Mouse (Mus musculus) embryonic facial prominence, embryonic 13.5 days (tissue): ENCODE measurements around the gene Dixdc1. TPM values are rescaled to one million over a fixed set of nuclear protein-coding genes. Genes with fewer than 3 reads are reported as not detected.
A peak's percentile ranks its signal among the peaks of the same experiment; 100 is the strongest.

Experiments
- ATAC-seq: fragments of 200-750 bp; cut with Nextera tagmentation; 2 replicates; pipeline ENCODE4 v1.8.0; 2017; ENCODE audit warnings: low read depth; ENCODE audit not compliant: insufficient number of reproducible peaks, insufficient read depth, low FRiP score, low TSS enrichment
- H3K27ac ChIP-seq: fragments of 300-500 bp; sonication (generic); 2 replicates; pipeline ENCODE4 v1.5.1; 2015; ENCODE audit warnings: moderate library complexity, mild to moderate bottlenecking, inconsistent platforms
- H3K27me3 ChIP-seq: fragments of 300-500 bp; sonication (generic); 2 replicates; pipeline ENCODE4 v1.6.1; 2015; ENCODE audit warnings: mild to moderate bottlenecking, inconsistent platforms
- H3K36me3 ChIP-seq: fragments of 300-500 bp; sonication (generic); 2 replicates; pipeline ENCODE4 v1.6.1; 2015; ENCODE audit warnings: mild to moderate bottlenecking, inconsistent platforms
- H3K4me1 ChIP-seq: fragments of 300-500 bp; sonication (generic); 2 replicates; pipeline ENCODE4 v1.6.1; 2015; ENCODE audit warnings: inconsistent platforms
- H3K4me2 ChIP-seq: fragments of 300-500 bp; sonication (generic); 2 replicates; pipeline ENCODE4 v1.6.1; 2015; ENCODE audit warnings: moderate library complexity, mild to moderate bottlenecking, inconsistent platforms
- H3K4me3 ChIP-seq: fragments of 300-500 bp; sonication (generic); 2 replicates; pipeline ENCODE4 v1.5.1; 2015; ENCODE audit warnings: mild to moderate bottlenecking, inconsistent platforms
- H3K9ac ChIP-seq: fragments of 300-500 bp; sonication (generic); 2 replicates; pipeline ENCODE4 v1.6.1; 2015; ENCODE audit warnings: mild to moderate bottlenecking, inconsistent platforms
- H3K9me3 ChIP-seq: fragments of 300-500 bp; sonication (generic); 2 replicates; pipeline ENCODE4 v1.6.1; 2016; ENCODE audit warnings: inconsistent platforms
- WGBS: fragments of 180-500 bp; shearing (Covaris S2); methylation state at CpG from one replicate; pipeline ENCODE4 v1.1.7; 2015; ENCODE audit warnings: mixed read lengths; 5-methylcytosine and 5-hydroxymethylcytosine counted together
- polyA plus RNA-seq: library from polyadenylated mRNA; unstranded; fragments of >200 nt; fragmentation: Nextera tagmentation; extraction: Ambion mirVana; gene quantifications from 2 replicates; pipeline ENCODE4 v1.2.1, GENCODE M21; 2015

Gene Dixdc1
- polyA plus RNA-seq, 1 experiment from 2014 or later, result 23.3 TPM

- ATAC-seq, result no peak
- H3K27me3 ChIP-seq, result no peaks in the 10 kb centered on the region
- H3K4me1 ChIP-seq, result peaks cover 54% of the 10 kb centered on the region
- H3K4me2 ChIP-seq, result no peak overlapping the region
- 0 out of 2 replicates have a peak overlapping the region, but pooled peaks have one; percentile 64 for H3K27ac ChIP-seq
- no peak overlapping the region for H3K4me3 ChIP-seq
- WGBS, result 53% methylated on average over 8 of the region's 8 CpGs
- no peaks in the 10 kb centered on the region for H3K36me3 ChIP-seq
- no peaks in the 10 kb centered on the region for H3K9me3 ChIP-seq
- H3K9ac ChIP-seq, result no peak overlapping the region
Measured at GRCm38 (mm10) chr9:50722451-50722911, 16.8 kb downstream of the Dixdc1 start.

DNA sequence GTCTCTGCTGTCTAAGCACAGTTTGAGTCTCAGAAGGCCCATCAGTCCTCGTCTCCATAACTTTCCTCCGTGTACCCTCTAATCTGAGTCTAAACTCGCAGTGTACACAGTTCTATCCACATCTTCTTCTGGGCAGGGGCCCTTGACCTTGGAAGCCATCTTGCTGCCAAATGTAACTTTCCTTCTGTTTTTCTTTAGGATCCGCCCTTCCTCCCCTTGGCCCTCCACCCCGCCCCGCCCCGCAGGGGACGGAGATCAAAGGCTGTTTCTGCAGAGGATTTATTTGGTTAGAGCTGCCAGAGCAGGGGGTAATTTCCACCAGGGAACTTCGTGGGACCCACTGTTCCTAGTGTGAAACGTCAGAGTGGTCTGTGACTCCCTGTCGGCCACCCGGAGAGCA lies 18.3 kb downstream of the Dixdc1 start:
- no peak overlapping the region for H3K4me3 ChIP-seq
- peak overlapping the region; percentile 28; the same call in 1 of the 2 replicates for H3K27ac ChIP-seq
- no peaks in the 10 kb centered on the region for H3K9me3 ChIP-seq
- H3K36me3 ChIP-seq, result no peaks in the 10 kb centered on the region; the same call in 1 of the 2 replicates
- no peak overlapping the region for H3K9ac ChIP-seq
- no peaks in the 10 kb centered on the region for H3K27me3 ChIP-seq
- no peak for ATAC-seq
- H3K4me2 ChIP-seq, result peak overlapping the region; percentile 20; the same call in 1 of the 2 replicates
- H3K4me1 ChIP-seq, result peaks cover 43% of the 10 kb centered on the region
- WGBS, result 33% methylated on average over 12 of the region's 12 CpGs

GRCm38 (mm10) chr9:50718878-50719277 lies 20.4 kb downstream of the Dixdc1 start:
- Histone ChIP-seq H3K4me2 (no peak overlapping the region), H3K9ac (no peak overlapping the region), H3K27me3 (no peaks in the 10 kb centered on the region), H3K27ac (no peak overlapping the region), H3K9me3 (no peaks in the 10 kb centered on the region), H3K4me1 (peaks cover 23% of the 10 kb centered on the region), H3K4me3 (no peak overlapping the region), H3K36me3 (no peaks in the 10 kb centered on the region; the same call in 1 of the 2 replicates)
- WGBS, result 77% methylated on average over 4 of the region's 4 CpGs
- no peak for ATAC-seq

GRCm38 (mm10) chr9:50714188-50714587 lies 25.1 kb downstream of the Dixdc1 start:
- Histone ChIP-seq H3K9ac (no peak overlapping the region), H3K4me3 (no peak overlapping the region), H3K9me3 (no peaks in the 10 kb centered on the region), H3K4me1 (no peaks in the 10 kb centered on the region), H3K27me3 (no peaks in the 10 kb centered on the region), H3K27ac (no peak overlapping the region), H3K4me2 (no peak overlapping the region), H3K36me3 (peaks cover 10% of the 10 kb centered on the region)
- ATAC-seq, result no peak
- WGBS, result 42% methylated on average over 4 of the region's 4 CpGs

DNA sequence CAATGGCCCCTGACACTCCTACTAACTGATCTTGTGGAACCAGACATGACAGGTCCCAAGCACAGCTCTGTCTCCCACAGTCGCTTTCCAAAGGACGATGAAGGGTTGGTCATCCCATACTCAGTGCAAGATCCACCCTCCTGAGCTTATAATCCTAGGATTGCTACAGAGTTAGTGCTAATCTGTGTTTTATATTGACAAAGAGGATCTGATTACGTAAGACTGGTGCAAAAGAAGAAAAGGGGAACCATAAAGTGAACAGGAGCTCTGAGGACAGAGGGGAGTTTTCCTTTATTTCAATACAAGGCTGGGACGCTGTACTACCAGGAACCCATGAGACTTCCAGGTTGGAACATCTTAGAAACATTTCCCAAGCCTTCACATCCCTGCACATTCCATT lies 28.0 kb downstream of the Dixdc1 start:
- H3K27ac ChIP-seq, result no peak overlapping the region
- no peak overlapping the region for H3K4me2 ChIP-seq
- H3K36me3 ChIP-seq, result peaks cover 16% of the 10 kb centered on the region
- no peak overlapping the region for H3K4me3 ChIP-seq
- H3K27me3 ChIP-seq, result no peaks in the 10 kb centered on the region
- no peaks in the 10 kb centered on the region for H3K9me3 ChIP-seq
- H3K4me1 ChIP-seq, result no peaks in the 10 kb centered on the region
- no peak overlapping the region for H3K9ac ChIP-seq
- WGBS, result 81% methylated on average over 4 of the region's 4 CpGs
- no peak for ATAC-seq

DNA sequence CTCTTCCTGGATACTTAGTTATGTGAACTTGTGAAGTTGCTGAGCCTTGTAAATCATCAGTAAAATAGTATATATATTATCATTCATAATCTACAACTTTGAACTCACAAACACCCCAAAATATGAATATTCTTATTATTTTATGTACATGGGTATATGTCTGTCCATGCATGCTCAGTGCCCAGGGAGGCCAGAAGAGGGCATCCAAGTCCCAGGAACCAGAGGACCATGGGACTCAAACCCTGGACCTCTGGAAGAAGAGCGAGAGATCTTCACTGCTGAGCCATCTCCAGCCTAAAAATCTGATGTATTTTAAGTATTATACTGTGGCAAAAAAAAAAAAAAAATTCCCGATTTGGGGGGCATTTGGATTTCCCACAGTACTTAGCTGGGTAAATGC lies 30.2 kb downstream of the Dixdc1 start:
- Histone ChIP-seq H3K36me3 (peaks cover 25% of the 10 kb centered on the region), H3K27me3 (no peaks in the 10 kb centered on the region), H3K4me1 (no peaks in the 10 kb centered on the region), H3K9ac (no peak overlapping the region), H3K4me2 (no peak overlapping the region), H3K4me3 (no peak overlapping the region), H3K27ac (no peak overlapping the region), H3K9me3 (no peaks in the 10 kb centered on the region)
- 49% methylated on average over 2 of the region's 2 CpGs for WGBS
- ATAC-seq, result no peak

DNA sequence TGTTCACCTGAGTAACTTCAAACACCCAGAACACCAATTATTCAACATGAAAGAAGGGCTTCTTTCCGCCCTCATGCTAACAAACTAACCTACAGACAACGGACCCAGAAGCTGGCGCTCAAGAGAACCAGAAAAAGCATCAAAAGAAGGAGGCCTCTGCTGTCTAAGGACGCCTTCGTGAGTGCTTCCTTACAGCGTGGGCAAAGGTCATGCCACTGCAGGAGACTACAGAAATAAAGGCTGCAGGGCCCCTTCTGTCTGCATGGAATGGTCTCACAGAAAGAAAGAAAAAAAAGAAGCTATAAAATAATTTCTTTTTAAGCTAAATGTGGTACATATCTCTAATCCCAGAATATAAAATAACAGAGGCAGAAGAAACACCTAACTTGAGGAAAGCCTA lies 34.4 kb downstream of the Dixdc1 start:
- Histone ChIP-seq H3K9ac (no peak overlapping the region), H3K27ac (no peak overlapping the region), H3K36me3 (peaks cover 43% of the 10 kb centered on the region), H3K9me3 (no peaks in the 10 kb centered on the region), H3K4me2 (no peak overlapping the region), H3K27me3 (peaks cover 14% of the 10 kb centered on the region; the same call in 1 of the 2 replicates), H3K4me3 (no peak overlapping the region), H3K4me1 (no peaks in the 10 kb centered on the region)
- 70% methylated on average over 6 of the region's 6 CpGs for WGBS
- no peak for ATAC-seq

DNA sequence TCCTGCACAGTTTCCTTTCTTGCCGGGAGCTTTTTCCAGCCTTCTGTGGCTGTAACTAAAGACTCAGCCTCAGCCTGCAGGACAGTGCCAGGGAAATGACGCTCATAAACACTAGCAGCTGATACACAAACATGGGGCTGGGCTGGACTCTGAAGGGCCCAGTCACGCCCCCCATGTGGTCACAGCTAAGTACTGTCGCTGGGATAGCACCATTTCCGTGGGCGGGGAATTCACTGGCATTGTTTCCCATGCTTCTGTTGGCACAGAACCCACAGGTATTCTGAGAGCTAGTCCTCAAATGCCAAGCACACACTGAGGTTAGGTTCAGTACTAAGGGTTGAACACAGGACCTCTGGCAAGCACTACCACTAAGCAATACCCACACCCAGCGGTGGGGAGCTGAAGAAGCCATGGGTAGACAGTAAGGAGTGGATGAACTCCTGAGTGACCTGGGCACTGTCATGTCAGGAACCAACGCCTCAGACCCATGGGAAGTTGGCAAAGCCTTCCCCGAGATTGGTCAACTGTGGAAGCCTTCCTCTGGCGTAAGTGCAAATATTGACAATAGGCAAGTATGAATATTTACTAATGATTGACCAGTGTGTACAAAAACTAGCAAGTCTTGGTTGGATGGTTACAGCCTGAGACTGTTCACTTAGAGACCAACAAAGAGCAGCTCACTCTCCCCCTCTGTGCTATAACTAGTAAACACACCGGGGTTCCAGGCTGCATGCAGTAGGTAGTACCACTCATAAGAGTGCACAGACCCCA lies 38.2 kb downstream of the Dixdc1 start:
- peaks cover 20% of the 10 kb centered on the region for H3K4me1 ChIP-seq
- H3K9me3 ChIP-seq, result no peaks in the 10 kb centered on the region
- H3K4me2 ChIP-seq, result no peak overlapping the region
- WGBS, result 68% methylated on average over 11 of the region's 11 CpGs
- no peak overlapping the region for H3K4me3 ChIP-seq
- H3K9ac ChIP-seq, result no peak overlapping the region
- H3K27me3 ChIP-seq, result peaks cover 20% of the 10 kb centered on the region
- no peak overlapping the region for H3K27ac ChIP-seq
- no peak for ATAC-seq
- peaks cover 35% of the 10 kb centered on the region for H3K36me3 ChIP-seq

DNA sequence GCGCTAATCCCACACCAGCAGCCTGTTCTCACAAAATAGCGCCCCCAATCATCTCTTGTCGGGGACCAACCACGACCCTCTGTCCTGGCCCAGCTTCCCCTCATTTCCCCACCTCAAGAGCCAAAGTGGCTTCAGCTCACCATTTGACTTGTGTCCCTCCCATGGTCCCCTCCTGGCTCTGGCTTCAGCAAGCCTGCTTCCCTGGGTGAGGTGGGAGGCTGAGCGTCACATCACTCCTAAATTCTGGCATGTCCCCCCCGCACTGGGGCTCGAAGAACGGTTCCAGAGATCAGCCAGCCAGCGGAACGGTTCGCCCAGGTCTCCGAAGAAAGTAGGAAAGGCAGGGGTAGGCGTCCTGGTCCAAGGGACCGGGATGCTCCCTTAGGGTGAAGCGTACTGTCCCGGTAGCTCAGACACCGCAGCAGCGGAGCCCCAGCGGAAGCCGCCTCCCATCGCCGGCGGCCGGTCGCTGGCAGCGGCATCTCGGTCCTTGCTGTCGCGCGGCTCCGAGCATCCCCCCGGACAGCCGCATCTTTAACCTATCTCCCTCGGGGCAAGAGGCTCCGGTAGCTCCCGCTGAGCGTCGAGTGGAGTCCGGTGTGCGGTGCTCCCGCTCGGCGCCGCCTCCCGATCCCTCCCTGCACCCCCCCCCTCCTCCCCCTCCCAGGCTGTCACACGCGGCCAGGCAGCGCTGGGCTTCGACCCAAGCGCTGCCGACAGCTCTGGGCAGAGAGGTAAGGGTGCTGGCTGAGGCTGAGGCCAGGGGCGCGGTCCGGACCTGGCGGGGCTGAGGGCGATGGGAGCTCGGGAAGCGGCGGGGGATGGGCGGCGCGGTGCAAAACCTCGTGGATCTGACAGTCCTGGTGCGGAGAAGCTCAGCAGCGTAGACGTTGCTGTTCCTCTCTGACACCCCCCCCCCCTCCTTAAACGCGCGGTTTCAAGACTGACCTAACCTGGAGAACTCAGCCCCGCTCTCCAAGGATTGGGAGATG lies 40.6 kb downstream of the Dixdc1 start:
- H3K27ac ChIP-seq, result no peak overlapping the region
- peaks cover 20% of the 10 kb centered on the region for H3K4me1 ChIP-seq
- peak; percentile 40 for ATAC-seq
- 1% methylated on average over 66 of the region's 70 CpGs for WGBS
- H3K9me3 ChIP-seq, result no peaks in the 10 kb centered on the region
- peak overlapping the region; percentile 74 for H3K9ac ChIP-seq
- peak overlapping the region; percentile 100 for H3K4me2 ChIP-seq
- peaks cover 33% of the 10 kb centered on the region for H3K36me3 ChIP-seq
- peaks cover 20% of the 10 kb centered on the region for H3K27me3 ChIP-seq
- peak overlapping the region; percentile 59 for H3K4me3 ChIP-seq

- H3K4me1 ChIP-seq, result peaks cover 20% of the 10 kb centered on the region
- peak overlapping the region; percentile 58 for H3K9ac ChIP-seq
- H3K27ac ChIP-seq, result no peak overlapping the region
- no peaks in the 10 kb centered on the region for H3K9me3 ChIP-seq
- WGBS, result 1% methylated on average over 12 of the region's 12 CpGs
- peak overlapping the region; percentile 30 for H3K4me3 ChIP-seq
- H3K4me2 ChIP-seq, result peak overlapping the region; percentile 100
- H3K36me3 ChIP-seq, result peaks cover 32% of the 10 kb centered on the region
- H3K27me3 ChIP-seq, result peaks cover 20% of the 10 kb centered on the region
- ATAC-seq, result 0 out of 2 replicates have a peak, but pooled peaks have one; percentile 46
Measured at GRCm38 (mm10) chr9:50697706-50698041, 41.6 kb downstream of the Dixdc1 start.

GRCm38 (mm10) chr9:50696851-50697705 lies 42.2 kb downstream of the Dixdc1 start:
- peaks cover 33% of the 10 kb centered on the region for H3K36me3 ChIP-seq
- peaks cover 20% of the 10 kb centered on the region for H3K4me1 ChIP-seq
- H3K27me3 ChIP-seq, result peaks cover 20% of the 10 kb centered on the region
- 69% methylated on average over 12 of the region's 12 CpGs for WGBS
- peak overlapping the region; percentile 100 for H3K4me2 ChIP-seq
- H3K27ac ChIP-seq, result no peak overlapping the region
- H3K9me3 ChIP-seq, result no peaks in the 10 kb centered on the region
- peak overlapping the region; percentile 30 for H3K4me3 ChIP-seq
- peak overlapping the region; percentile 58 for H3K9ac ChIP-seq
- no peak for ATAC-seq
